Mouse (Mus musculus): ENCODE results near the gene Map3k3.
"Not testable (repeated sequence)": the region's sequence is repeated elsewhere in the genome, so short reads cannot be mapped to it uniquely, and the experiment has no call there.

The Map3k3 gene

GRCm38 (mm10) chr11:106179711-106180448 is 95.5 kb downstream of the Map3k3 start:
- in situ Hi-C loops (cut with MboI; ENCODE audit: unreplicated experiment in 2 of 2), result no loop called here

GRCm38 (mm10) chr11:106180449-106180801 is 96.0 kb downstream of the Map3k3 start:
- in situ Hi-C loops (cut with MboI; ENCODE audit: unreplicated experiment in 2 of 2), result no loop called here

GRCm38 (mm10) chr11:106187326-106187725 is 102.9 kb downstream of the Map3k3 start:
- in situ Hi-C loops (cut with MboI; ENCODE audit: unreplicated experiment in 2 of 2), result no loop called here

- in situ Hi-C loops (cut with MboI; ENCODE audit: unreplicated experiment in 2 of 2), result no loop called here
Measured at GRCm38 (mm10) chr11:106191716-106192115, 107.3 kb downstream of the Map3k3 start.

- in situ Hi-C loops (cut with MboI; ENCODE audit: unreplicated experiment in 2 of 2), result no loop called here
Measured at GRCm38 (mm10) chr11:106192241-106192640, 107.8 kb downstream of the Map3k3 start.

GRCm38 (mm10) chr11:106192657-106193370 is 108.4 kb downstream of the Map3k3 start:
- in situ Hi-C loops (cut with MboI; ENCODE audit: unreplicated experiment in 2 of 2), result no loop called here

- in situ Hi-C loops (cut with MboI; ENCODE audit: unreplicated experiment in 2 of 2), result no loop called here
Measured at GRCm38 (mm10) chr11:106193371-106194154, 109.2 kb downstream of the Map3k3 start.

GRCm38 (mm10) chr11:106194155-106194541 is 109.7 kb downstream of the Map3k3 start:
- in situ Hi-C loops (cut with MboI; ENCODE audit: unreplicated experiment in 2 of 2), result no loop called here

DNA sequence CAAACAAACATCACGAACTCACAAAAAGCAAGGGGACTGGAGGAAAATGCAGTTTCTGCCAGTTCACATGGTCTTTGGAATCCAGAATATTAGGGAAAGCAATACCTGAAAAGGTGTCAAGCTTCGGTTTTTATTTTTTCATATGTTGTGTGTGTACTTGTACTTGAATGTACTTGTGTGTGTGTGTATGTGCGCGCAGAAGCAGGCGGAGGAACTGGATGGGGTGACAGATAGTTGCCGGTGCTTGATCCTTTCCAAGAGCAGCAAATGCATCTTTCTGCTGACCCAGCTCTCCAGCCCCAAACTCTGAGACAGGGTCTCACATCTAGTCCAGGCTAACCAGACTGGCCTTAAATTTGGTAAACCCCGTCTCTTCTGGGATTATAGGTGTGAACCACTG is 110.5 kb downstream of the Map3k3 start:
- in situ Hi-C loops (cut with MboI; ENCODE audit: unreplicated experiment in 2 of 2), result no loop called here

DNA sequence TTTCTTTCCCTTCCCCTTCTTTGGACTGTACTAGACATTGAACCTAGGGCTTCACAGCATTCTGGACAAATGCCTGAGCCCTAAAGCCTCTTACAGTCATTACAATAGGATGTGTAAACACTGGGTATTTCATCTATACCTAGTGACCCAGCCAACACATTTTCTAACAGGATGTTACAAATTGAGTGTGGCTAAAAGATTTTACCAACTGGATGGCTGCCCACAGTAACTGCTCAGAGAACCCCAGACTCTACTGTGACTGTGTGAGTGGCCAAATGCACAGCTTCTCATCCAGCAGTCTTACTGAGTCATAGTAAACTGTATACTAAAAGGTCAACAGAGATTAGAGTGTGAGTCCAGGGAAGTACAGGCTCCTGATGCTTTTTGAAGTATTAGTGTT is 110.9 kb downstream of the Map3k3 start:
- in situ Hi-C loops (cut with MboI; ENCODE audit: unreplicated experiment in 2 of 2), result no loop called here

GRCm38 (mm10) chr11:106198277-106198676 is 113.9 kb downstream of the Map3k3 start:
- in situ Hi-C loops (cut with MboI; ENCODE audit: unreplicated experiment in 2 of 2), result no loop called here

GRCm38 (mm10) chr11:106199997-106200396 is 115.6 kb downstream of the Map3k3 start:
- in situ Hi-C loops (cut with MboI; ENCODE audit: unreplicated experiment in 2 of 2), result not testable (repeated sequence)

DNA sequence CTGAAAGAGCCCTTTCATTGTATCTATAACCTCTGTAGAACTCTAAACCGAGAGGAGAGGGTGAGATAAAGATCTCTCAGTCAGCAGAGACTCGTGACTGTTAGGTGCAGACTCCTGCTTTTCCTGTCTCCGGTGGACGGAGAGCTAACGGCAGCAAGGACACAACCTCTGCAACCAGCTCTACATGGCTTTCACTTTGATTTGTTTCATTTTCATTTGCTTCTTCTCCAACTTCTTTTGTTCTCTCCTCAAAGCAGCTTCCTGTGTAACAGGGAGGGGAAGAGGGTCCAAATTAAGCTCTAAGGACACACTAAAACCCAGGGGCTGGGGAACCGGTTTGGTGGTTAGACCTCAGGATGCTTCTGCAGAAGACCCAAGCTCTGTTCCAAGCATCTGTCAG is 116.3 kb downstream of the Map3k3 start:
- in situ Hi-C loops (cut with MboI; ENCODE audit: unreplicated experiment in 2 of 2), result no loop called here

DNA sequence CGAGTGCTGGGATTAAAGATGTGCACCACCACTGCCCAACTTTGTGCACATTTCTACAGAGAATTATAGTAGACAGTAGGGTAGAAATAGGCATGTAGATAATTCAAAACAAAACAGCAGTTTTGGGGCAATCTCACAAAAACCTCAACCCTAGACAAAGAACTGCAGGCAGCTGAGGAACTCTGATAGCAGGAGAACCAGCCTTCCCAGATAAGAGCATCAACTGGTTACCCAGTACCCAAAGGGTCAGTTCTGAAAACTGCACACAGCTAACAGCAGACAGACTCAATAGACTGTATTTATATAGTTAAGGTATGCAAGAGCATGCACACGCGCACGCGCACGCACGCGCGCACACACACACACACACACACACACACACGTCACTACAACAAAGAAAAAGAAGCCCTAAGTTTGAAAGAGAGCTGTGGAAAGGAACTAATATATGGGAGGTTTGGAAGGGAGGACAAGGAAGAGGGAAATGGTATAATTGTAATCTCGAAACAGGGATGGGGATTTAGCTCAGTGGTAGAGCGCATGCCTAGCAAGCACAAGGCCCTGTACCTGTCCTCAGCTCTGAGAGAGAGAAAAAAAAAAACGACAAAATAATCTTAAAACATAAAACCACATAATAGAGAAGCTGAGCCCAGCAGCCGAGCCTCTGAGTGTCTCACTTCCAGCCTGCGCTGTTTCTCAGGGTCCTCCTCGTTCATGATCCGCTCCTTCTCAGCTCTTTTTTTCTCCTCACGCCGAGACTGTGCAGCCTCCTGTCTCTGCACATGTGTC is 117.1 kb downstream of the Map3k3 start:
- in situ Hi-C loops (cut with MboI; ENCODE audit: unreplicated experiment in 2 of 2), result no loop called here

GRCm38 (mm10) chr11:106202123-106202465 is 117.7 kb downstream of the Map3k3 start, which contains the start of gene Strada:
Strada (minus strand) TSS chr11:106202168.
- in situ Hi-C loops (cut with MboI; ENCODE audit: unreplicated experiment in 2 of 2), result no loop called here
